Mouse (Mus musculus): ENCODE measurements around the gene Pole. TPM values are rescaled to one million over a fixed set of nuclear protein-coding genes. Genes with fewer than 3 reads are reported as not detected.

Gene Pole
- total and polyA plus RNA-seq, 2 experiments from 2014 or later, result 3.6 to 6.7 TPM

GRCm38 (mm10) chr5:110361465-110361864 is 75.4 kb downstream of the Pole start:
- H3K36me3 ChIP-seq (ENCODE audit: insufficient read depth), result peaks cover 9% of the 10 kb centered on the region
- 89% methylated on average over 6 of the region's 6 CpGs for WGBS
- H3K27ac ChIP-seq (ENCODE audit: low read depth, low read length), result no peak overlapping the region
- H3K4me3 ChIP-seq (ENCODE audit: low read depth, low read length), result no peak overlapping the region
- no peak overlapping the region for H3K4me2 ChIP-seq (ENCODE audit: low read depth)
- no peaks in the 10 kb centered on the region for H3K9me3 ChIP-seq (ENCODE audit: low read length)
- H3K4me1 ChIP-seq (ENCODE audit: insufficient read depth), result no peaks in the 10 kb centered on the region
- no peak overlapping the region for H3K9ac ChIP-seq
- no peak for TF ChIP-seq CTCF (IDR thresholded peaks at IDR 0.05; ENCODE audit: low read depth)
- ATAC-seq, result no peak
- no peak for DNase-seq
- no peaks in the 10 kb centered on the region for H3K27me3 ChIP-seq (ENCODE audit: insufficient read depth, low read length)

GRCm38 (mm10) chr5:110362813-110363178 is 76.7 kb downstream of the Pole start:
- H3K36me3 ChIP-seq (ENCODE audit: insufficient read depth), result peaks cover 11% of the 10 kb centered on the region
- no peak overlapping the region for H3K9ac ChIP-seq
- H3K4me1 ChIP-seq (ENCODE audit: insufficient read depth), result no peaks in the 10 kb centered on the region
- H3K27ac ChIP-seq (ENCODE audit: low read depth, low read length), result no peak overlapping the region
- no peaks in the 10 kb centered on the region for H3K27me3 ChIP-seq (ENCODE audit: insufficient read depth, low read length)
- H3K4me3 ChIP-seq (ENCODE audit: low read depth, low read length), result peak overlapping the region; percentile 40
- DNase-seq (no peak), ATAC-seq (peak; percentile 58; the same call in 1 of the 2 replicates)
- no peak for TF ChIP-seq CTCF (IDR thresholded peaks at IDR 0.05; ENCODE audit: low read depth)
- WGBS, result 5% methylated on average over 28 of the region's 28 CpGs
- H3K4me2 ChIP-seq (ENCODE audit: low read depth), result peak overlapping the region; percentile 72
- no peaks in the 10 kb centered on the region for H3K9me3 ChIP-seq (ENCODE audit: low read length)

GRCm38 (mm10) chr5:110363179-110363821 is 77.2 kb downstream of the Pole start:
- peak overlapping the region; percentile 40 for H3K4me3 ChIP-seq (ENCODE audit: low read depth, low read length)
- 5% methylated on average over 68 of the region's 72 CpGs for WGBS

GRCm38 (mm10) chr5:110363822-110364545 is 77.9 kb downstream of the Pole start:
- H3K4me3 ChIP-seq (ENCODE audit: low read depth, low read length), result peak overlapping the region; percentile 40; the same call in 1 of the 2 replicates
- WGBS, result 52% methylated on average over 11 of the region's 11 CpGs
- peak; percentile 33 for DNase-seq
- H3K4me1 ChIP-seq (ENCODE audit: insufficient read depth), result no peaks in the 10 kb centered on the region
- H3K36me3 ChIP-seq (ENCODE audit: insufficient read depth), result peaks cover 20% of the 10 kb centered on the region
- 0 out of 2 replicates have a peak overlapping the region, but pooled peaks have one; percentile 40 for H3K27ac ChIP-seq (ENCODE audit: low read depth, low read length)
- TF ChIP-seq CTCF (IDR thresholded peaks at IDR 0.05; ENCODE audit: low read depth), result 0 out of 2 replicates have a peak, but pooled peaks have one; percentile 9
- H3K9me3 ChIP-seq (ENCODE audit: low read length), result no peaks in the 10 kb centered on the region
- H3K9ac ChIP-seq, result peak overlapping the region; percentile 58; the same call in 1 of the 2 replicates
- no peaks in the 10 kb centered on the region for H3K27me3 ChIP-seq (ENCODE audit: insufficient read depth, low read length)
- peak overlapping the region; percentile 72 for H3K4me2 ChIP-seq (ENCODE audit: low read depth)
- ATAC-seq, result peak; percentile 8

More at GRCm38 (mm10) chr5:110363179-110363821, 77.2 kb downstream of the Pole start:
- Histone ChIP-seq H3K36me3 (ENCODE audit: insufficient read depth) (peaks cover 14% of the 10 kb centered on the region), H3K4me1 (ENCODE audit: insufficient read depth) (no peaks in the 10 kb centered on the region), H3K4me2 (ENCODE audit: low read depth) (peak overlapping the region; percentile 72), H3K9ac (peak overlapping the region; percentile 58), H3K27ac (ENCODE audit: low read depth, low read length) (0 out of 2 replicates have a peak overlapping the region, but pooled peaks have one; percentile 40), H3K9me3 (ENCODE audit: low read length) (no peaks in the 10 kb centered on the region), H3K27me3 (ENCODE audit: insufficient read depth, low read length) (no peaks in the 10 kb centered on the region)
- peak; percentile 94 for ATAC-seq
- peak; percentile 89 for DNase-seq
- peak; percentile 61 for TF ChIP-seq CTCF (IDR thresholded peaks at IDR 0.05; ENCODE audit: low read depth)

- no peak overlapping the region for H3K4me3 ChIP-seq (ENCODE audit: low read depth, low read length)
- H3K4me2 ChIP-seq (ENCODE audit: low read depth), result no peak overlapping the region
- no peak overlapping the region for H3K9ac ChIP-seq
- WGBS, result 53% methylated on average over 8 of the region's 8 CpGs
- peak; percentile 88 for TF ChIP-seq CTCF (IDR thresholded peaks at IDR 0.05; ENCODE audit: low read depth)
- DNase-seq (peak; percentile 75), ATAC-seq (peak; percentile 86)
- H3K27me3 ChIP-seq (ENCODE audit: insufficient read depth, low read length), result no peaks in the 10 kb centered on the region
- H3K36me3 ChIP-seq (ENCODE audit: insufficient read depth), result peaks cover 66% of the 10 kb centered on the region
- no peak overlapping the region for H3K27ac ChIP-seq (ENCODE audit: low read depth, low read length)
- no peaks in the 10 kb centered on the region for H3K9me3 ChIP-seq (ENCODE audit: low read length)
- H3K4me1 ChIP-seq (ENCODE audit: insufficient read depth), result no peaks in the 10 kb centered on the region
Observed at GRCm38 (mm10) chr5:110376802-110377433, 90.8 kb downstream of the Pole start.

GRCm38 (mm10) chr5:110378181-110378583 is 92.1 kb downstream of the Pole start:
- H3K4me1 ChIP-seq (ENCODE audit: insufficient read depth), result no peaks in the 10 kb centered on the region
- 42% methylated on average over 20 of the region's 20 CpGs for WGBS
- H3K27me3 ChIP-seq (ENCODE audit: insufficient read depth, low read length), result no peaks in the 10 kb centered on the region
- no peaks in the 10 kb centered on the region for H3K9me3 ChIP-seq (ENCODE audit: low read length)
- DNase-seq, result no peak
- no peak for TF ChIP-seq CTCF (IDR thresholded peaks at IDR 0.05; ENCODE audit: low read depth)
- ATAC-seq, result peak; percentile 47
- H3K4me2 ChIP-seq (ENCODE audit: low read depth), result no peak overlapping the region
- H3K9ac ChIP-seq, result no peak overlapping the region
- H3K4me3 ChIP-seq (ENCODE audit: low read depth, low read length), result no peak overlapping the region
- peaks cover 65% of the 10 kb centered on the region for H3K36me3 ChIP-seq (ENCODE audit: insufficient read depth)
- H3K27ac ChIP-seq (ENCODE audit: low read depth, low read length), result no peak overlapping the region

All from forebrain, postnatal 0 days (tissue).